Mouse (Mus musculus) retina, postnatal 7 days (tissue): ENCODE measurements around the gene Scin.
"Not testable (repeated sequence)": the region's sequence is repeated elsewhere in the genome, so short reads cannot be mapped to it uniquely, and the experiment has no call there.

Experiments used
- DNase-seq: peaks from one replicate; pipeline ENCODE4 v3.0.0-alpha.2; 2012; ENCODE audit warnings: low read depth, low spot score

Gene Scin

DNA sequence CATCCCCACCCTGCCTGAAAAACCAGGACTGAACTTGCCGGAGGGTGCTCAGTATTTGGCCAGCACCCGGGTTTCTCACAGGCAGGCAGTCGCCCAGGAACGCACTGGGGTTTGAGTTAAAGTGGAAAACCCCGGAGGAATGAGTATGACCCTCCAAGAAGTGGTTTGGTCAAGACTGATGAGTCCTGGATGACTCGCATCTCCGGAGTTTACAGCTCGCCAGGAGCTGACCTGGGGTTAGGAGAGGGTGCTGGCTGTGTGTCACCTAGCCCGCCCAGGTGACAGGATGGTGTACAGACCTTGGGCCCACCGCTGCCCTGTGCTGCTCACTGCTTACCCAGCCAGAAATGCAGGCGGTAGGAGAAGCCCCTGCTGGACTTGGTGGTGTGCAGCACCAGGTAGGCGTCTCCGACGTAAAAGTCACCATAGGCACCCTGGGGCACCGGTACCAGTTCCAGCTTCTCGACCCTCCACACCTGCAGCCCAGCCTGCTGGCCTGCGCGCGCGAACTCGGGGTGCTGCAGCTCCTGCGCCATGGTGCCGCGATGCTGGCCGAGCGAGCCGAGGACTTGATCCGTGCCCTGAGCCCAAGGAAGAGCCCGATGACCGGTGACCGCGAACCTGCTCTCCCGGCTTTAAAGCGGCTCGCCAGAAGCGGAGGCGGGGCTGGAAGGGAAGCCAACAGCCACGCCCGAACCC is at the start of gene Scin:
Scin (minus strand) TSS at position 656 of the 699 bp plus-strand sequence.
- no peak for DNase-seq

DNA sequence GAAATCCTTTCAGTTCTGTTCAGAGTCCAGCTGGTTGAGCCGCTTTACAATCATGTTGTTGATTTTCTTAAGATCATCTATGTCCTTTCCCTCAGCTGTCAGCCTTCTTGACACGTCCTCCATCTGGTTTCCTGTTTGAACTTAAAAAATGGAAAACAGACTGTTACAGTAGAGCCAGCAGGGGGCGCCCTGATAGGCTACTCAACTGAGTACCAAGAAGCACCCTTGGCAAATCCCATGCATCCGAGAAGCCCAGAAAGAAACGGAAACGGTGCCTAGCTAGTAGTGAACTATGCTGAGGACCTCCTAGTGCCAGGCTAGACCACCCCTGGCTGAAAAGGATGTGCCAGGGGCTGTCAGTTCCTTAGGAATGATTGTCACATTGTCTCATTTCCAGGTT is 43.1 kb upstream of the Scin start:
- DNase-seq = no peak

DNA sequence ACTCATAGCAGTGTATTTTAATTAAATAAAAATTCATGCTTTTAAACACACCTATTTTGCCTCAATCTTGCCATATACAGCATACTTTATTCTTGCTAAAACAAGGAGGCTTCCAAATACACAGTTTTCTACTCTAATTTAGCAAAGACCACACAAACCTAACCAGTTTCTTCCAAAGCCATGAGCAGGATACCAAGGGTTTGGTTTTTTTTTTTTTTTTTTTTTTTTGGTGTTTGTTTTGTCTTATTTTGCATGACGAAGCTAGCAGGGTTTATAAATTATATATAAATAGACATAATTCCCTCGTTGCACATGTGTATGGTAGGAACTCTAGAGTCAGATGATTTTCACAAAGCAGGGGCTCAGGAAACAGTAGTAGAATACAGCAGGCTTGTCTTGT is 42.1 kb upstream of the Scin start:
- DNase-seq = no peak

DNA sequence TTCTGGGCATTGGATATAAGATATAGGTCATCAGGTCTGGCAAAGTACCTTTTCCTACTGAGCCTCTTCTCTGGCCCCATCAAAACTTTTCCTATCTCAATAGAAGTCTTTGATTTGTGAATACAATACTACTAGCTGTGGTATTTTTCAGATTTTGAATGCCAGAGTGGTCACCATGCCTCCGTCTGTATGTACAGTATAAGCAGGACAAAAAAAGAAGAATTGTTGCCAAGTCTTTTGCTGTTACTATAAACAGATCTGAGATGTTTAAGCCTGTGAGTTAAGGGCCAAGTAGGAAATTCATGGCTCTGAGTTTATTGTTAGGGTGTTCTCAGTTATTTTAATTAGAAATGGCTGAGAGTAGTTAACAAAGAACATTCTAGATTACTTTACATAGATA is 41.1 kb upstream of the Scin start:
- not testable (repeated sequence) for DNase-seq

DNA sequence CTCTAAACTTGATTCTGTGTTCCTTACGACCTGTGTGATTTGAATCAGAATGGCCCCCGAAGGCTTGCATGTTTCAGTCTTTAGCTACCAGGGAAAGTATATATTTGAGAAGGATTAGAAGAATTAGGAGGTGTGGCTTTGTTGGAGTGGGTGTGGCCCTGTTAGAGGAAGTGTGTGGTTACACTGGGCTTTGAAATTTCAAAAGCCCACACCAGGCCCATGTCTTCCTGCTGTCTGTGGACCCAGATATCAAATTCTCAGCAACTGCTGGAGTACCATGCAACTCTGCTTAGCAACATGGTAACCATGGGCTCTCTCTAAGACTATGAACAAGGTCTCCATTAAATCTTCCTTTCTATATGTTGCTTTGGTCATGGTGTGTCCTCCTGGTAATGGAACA is 37.6 kb upstream of the Scin start:
- DNase-seq = no peak

DNA sequence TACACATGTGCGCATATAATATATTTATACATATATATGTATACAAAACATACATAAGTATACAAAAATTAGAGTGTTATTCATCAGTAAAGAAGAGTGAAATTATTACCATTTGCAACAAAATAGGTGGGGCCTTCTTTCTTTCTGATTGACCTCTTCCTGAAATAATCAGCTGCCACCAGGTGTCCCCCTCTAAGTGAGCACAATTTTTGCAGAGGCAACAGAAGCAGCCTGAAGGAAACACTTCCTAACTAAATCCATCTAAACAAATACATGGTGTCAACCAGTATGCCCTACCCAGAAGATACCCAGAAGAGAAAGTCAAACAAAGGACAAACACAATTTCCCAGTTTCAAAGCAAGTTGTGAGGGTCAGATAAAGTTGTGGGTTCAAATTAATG is 35.6 kb upstream of the Scin start:
- no peak for DNase-seq

DNA sequence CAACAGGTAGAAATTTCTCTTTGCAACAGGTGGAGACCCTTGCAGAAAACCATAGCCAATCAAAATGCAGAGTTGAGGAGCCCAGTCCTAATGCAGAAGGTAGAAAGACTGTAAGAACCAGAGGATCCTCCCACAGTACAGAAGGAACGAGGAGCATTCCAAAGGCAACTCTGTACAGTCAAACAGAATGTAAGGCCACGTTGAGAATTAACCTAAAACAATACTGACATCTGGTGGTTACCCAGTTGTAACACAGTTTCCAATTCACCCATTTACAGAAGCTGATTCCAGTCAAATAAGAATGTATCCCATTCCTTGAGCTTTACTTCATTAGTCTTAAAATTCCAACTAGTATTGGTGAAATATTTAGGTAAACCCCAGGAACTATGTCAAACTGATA is 30.6 kb upstream of the Scin start:
- peak; percentile 19 for DNase-seq

DNA sequence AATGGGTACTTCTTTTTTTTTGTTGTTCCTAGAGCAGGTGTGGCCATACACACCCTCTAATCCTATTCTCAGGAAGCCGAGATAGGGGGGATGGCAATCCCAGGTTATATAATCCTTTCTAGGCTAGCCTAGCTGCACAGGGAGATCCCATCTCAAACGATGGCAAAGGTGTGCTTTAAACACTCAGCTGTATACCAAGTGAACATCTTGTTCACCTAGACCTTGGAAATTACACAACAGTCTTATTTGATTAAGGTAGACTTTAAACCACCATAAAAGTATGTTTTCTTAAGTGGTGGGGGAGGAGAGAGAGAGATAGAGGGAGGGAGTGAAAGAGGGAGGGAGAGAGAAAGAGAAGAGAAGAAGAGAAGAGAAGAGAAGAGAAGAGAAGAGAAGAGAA is 26.7 kb upstream of the Scin start:
- DNase-seq = no peak

DNA sequence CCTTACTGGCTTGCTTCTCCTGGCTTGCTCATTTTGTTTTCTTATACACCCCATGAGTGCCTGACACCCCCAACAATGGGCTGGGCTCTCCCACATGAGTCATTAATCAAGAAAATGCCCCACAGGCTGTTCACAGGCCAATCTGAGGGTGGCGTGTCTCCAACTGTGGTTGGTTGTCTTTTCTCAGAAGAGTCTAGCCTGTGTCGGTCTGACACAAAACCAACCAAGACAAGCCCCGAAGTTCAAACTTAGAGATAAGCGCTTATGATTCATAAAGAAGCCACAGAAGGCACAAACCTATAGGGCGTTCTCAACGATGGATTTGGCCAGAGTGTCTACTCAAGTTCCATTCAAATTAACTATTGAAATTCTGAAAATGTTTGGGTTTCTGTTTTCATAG is 20.2 kb upstream of the Scin start:
- no peak for DNase-seq

DNA sequence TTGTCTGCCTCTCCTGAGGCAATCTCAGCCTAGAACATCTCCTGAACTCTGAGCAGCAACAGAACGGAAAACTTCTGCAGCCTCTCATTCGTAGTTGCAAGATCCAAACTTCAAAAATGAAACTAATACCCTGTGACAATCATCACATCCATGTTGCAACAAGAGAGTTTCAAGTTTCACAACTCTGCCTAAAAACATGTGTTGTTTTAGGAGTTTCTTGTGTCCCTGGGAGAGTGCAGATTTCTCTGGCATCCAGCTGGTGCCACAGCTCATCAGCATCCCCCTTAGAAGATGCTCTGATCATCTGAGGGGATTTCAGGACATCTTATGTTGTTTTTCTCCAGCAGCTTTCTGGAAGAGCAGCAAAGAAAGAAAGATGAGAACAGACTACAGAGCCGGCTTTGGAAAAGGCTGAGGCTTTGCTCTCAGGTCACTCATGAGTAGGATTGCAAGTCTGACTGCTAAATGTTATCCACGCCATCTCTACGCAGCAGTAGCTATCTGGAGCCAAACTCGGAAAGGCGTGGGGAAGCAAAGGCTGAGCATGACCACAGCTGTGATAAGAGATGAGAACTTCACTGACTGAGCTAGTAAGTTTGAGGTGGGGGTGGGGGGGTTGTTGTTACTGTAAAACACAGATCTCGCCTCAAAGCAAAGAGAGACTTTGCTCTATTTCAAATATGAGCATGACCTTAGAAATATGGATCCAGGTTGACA is 18.5 kb upstream of the Scin start:
- DNase-seq = no peak

DNA sequence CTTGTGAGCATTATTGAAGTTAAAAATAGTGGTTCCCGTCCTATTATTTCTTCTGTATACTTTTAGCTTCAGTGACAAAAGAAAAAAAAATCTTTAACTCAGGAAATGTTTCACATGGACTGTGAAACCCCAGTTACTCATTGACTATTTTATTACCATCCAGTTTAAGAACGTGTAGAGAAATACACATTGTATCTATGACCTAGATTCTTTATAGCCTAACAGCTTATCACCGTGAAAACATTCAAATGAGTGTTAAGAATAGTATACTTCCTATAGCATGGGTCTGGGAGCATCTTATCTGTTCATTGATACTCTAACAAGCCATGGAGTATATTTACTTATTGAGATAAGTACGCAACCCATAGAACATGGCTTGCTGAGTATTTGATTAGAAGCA is 13.3 kb upstream of the Scin start:
- DNase-seq = no peak

DNA sequence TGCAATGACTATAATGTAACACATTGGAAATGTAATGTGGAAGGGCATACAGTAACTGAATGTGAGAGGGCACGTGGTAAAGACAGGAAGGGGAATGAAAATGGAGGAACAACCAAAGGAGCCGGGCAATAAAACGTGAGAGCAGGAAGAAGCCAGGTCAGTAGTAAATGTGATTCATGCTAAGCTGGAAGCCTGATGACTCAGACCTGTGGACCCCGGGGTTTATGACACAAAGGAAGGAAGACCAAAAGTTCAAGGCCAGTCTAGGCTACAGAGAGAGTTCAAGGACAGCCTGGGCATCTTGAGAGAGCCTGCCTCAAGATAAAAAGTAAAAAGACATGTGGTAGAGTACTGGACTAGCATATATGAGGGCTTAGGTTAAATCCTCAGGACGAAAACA is 12.5 kb upstream of the Scin start:
- no peak for DNase-seq

DNA sequence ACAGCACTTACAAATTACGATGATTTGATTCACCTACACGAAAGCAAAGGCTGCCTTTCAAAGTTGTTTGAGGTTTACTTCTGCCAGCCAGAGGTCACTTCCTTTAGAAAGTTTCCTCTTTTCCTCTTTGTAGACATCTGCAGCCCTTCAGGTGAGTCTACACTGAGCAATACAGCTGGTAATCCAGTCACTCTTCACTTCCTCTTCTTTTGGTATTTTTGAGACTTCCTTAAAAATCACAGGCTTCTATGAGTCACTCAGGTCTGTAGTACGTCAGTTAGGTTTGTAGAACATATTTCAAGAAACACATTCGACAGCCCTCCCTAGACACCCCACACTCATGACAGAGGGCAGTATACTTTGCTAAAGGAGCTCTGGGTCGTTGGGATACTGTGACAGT is 6.7 kb upstream of the Scin start:
- DNase-seq = no peak

DNA sequence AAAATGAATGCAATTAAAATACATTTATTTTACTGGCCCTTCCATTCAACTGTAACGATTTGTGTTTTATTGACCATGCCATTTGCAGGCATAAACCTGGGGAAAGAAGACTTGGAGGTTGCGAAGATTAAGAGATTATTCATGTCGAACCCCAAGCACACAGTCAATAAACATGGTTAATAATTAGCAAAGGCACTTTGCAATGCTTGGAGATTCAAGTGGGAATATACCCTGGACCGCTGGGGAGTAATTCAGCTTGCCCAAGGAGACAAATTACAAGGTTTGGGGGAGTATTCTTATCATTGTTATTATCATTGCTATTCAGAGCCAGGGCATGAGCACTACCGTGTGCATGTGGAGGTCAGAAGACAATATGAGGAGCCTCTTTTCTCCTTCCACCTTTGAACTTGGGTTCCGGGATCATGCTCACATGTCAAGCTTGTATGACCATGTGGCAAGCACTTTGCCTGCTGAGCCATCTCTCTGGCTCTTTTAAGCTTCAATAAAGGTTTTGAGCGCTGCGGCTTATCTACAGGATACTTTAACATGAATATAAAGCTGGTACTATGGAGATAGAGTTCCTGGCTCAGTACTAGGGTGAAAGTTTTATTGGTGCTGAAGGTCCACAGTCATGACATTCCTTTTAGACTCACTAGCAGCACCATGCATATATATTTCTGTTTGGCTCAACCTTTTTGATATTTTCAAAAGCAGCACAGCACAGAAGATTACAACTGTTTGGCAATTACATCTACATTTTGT is 5.6 kb upstream of the Scin start:
- no peak for DNase-seq

DNA sequence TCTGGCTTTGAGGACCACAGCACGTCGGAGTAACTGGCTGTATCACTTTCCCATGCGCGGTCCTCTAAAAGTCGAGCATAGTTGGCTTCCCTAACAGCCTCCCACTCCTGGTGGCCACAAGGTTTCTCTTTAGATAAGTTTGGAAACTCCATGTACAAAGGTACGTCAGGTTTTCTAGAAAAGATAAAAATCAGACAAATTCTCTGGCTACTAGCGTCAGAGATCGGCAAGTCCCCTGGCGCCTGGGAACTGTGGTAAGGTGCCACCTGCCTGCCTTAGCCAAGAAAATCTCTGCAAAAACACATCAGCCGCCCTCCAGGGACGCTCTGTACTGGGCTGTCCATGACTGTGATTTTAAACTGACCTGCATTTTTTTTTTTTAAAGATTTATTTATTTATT is 501 bp upstream of the Scin start:
- DNase-seq = no peak

DNA sequence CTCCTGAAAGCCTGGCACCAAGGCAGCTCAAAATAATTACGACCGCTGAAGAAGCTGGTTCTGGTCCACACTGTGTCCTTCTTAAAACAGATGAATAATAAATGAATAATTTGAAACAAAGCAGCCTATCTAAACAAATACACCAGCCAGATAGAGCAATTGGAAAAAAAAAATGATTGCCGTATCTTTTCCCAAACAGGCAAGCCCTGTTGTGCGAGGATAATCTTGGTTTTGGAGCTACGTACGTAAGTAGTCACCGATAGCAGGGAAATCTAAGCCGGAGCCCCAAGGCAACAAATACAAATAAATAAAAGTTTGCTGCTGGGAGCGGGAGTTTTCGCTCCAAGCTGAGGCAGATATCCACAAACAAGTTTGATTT is 845 bp downstream of the Scin start:
- DNase-seq = no peak

DNA sequence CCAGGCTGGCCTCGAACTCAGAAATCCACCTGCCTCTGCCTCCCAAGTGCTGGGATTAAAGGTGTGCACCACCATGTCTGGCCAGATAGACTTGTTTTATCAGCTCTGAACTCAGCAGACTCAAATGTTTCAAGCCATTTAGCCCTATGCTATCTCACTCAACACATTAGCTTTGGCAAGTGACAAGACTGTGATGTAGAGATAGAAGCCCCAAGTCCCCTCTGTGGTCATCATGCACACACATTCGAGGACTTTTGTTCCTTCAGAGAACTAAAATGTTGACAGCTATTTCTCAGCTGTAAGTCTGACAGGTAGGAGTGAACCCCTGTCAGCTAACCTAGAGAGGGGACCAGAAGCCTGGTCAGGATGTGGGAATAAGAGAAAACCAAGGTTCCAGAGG is 15.2 kb downstream of the Scin start:
- DNase-seq = no peak

DNA sequence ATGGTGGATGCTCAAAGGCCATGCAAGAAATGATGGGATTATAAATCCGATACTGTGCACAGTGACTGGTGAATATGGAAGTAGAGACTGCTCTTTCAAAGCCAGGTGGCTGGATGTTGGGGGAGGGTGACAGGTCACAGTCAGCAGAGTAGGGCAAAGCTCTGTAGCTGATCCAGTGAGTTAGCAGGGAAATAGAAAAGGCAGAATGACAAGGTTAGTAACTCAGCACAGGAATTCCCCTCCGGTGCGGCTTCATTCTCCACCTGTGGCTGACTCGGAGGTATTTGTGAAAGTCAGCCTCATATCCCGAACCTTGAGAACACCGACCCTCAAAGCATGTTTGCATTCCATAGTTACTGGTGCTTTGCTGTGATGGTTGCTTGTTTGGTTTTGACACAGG is 17.0 kb downstream of the Scin start:
- DNase-seq = no peak

DNA sequence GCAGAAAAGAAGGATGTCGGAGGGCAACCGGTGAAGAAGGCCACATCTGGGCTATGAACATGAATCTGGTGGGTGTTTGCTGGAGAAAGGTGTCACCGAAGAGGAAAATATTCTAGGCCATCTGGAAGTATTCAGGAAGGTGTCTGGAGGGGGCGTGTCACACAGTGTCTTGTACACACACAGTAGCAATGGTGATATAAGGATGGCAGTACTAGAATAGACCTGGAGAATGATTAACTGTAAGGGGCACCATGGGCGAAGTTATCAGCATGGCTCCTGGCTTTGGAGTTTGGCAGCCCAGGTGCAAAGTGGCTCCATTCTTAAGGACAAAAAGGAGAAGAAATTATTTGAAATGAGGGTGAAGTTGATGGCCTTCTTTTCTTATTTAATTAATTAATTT is 17.8 kb downstream of the Scin start:
- DNase-seq = no peak

DNA sequence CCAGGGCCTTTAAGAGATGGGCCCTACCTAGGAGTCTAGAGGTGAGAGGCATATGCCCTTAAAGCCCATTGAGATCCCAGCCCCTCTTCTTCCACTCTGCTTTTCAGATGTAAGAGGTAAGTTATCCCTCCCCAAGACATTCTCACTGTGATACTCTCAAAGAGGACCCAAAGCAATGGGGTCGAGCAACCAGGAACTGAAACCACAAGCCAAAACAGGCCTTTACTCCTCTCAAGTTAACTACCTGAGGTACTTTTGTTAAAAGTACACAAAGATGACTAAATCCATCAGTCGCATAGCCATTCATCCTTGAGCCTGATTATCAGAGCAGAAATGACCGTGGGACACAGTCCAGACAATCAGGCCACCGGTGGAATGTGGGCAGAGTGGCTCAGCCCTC is 19.1 kb downstream of the Scin start:
- DNase-seq = no peak

DNA sequence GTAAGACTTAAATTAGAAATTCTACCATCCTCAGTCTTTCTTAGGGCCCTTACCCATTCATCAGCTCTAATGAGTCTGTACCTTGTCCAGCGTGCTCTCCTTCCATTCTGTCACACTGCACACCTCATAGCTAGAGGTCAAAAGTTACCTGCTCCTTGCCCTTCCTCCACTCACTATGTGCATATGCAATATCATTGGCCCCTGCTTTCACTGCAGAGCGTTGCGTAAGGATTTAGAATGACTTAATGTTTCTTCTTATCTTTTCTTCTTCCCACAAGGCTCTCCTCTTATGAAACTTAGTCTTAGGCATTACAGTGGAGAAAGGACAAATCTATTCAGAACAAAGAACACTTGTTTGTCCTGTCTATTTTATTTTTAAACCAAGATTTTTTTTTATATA is 20.0 kb downstream of the Scin start:
- DNase-seq = no peak

DNA sequence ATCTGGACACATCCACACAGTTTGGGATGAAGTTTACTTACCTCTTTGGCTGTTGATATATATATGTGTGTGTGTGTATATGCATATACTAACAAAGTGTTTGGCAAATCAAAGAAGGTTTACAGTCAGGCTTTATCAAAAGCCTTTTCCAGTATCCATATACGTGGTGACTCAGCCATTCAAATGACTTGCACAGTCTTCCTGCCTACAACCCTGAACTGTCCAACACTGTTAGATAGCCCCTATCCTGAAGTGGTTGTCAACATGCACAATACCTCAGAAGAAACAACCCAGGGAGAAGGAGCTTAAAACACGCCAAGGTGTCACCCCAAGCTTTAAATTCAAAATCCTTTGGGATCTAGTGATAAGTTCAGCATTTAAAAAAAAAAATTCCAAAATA is 20.4 kb downstream of the Scin start:
- DNase-seq = no peak

DNA sequence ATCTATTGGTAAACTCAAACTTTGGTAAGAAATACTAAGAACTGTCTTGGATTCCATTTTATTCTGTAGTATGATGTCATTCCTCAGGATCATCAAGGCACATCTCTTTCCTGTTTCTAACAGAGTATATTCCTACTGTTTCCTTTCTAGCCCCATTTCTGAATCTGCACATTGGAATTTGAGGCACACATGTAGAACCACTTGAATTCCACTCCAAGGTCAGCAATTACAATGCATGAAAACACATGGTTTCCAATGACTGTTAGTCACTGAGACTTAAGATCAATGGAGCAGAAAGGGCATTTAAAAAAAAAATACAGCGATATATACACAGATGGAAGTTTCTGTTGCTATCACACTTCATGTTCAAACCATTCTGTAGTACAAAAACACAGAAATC is 24.8 kb downstream of the Scin start:
- DNase-seq = no peak
